Mouse (Mus musculus) thymus, adult 2 months (tissue): ENCODE data around the gene Fkbp14.

Experiments used
- CTCF ChIP-seq: fragments of 200-500 bp; IDR thresholded peaks from 2 replicates; pipeline ENCODE4 v1.5.1; 2012; ENCODE audit warnings: mild to moderate bottlenecking, control low read depth, low read length, moderate library complexity, borderline replicate concordance; ENCODE audit not compliant: control insufficient read depth, poor library complexity, insufficient read depth; ENCODE audit errors: extremely low read depth
- POLR2A ChIP-seq: fragments of 200-500 bp; IDR thresholded peaks from 2 replicates; pipeline ENCODE4 v1.6.1; 2012; ENCODE audit warnings: mild to moderate bottlenecking, low read length, control low read depth, moderate library complexity; ENCODE audit not compliant: control insufficient read depth, poor library complexity, insufficient read depth; ENCODE audit errors: extremely low read depth

DNA sequence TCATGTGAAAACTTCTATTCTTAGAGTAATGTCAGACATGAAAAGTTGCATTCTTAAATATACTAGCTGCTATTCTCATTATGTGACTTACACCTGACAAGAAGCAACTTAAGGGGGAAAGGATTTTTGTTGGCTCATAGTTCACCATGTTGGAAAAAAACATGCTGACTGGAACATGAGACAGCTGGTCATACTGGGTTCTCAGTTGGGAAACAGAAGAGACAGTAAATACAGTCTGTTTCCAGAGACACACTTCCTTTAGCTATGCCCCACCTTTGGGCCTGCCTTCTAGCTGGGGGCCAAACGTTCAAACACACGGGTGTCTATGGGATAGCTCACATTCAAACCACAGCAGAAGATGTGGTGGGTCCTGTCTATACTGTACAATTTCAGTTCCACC is 43.5 kb downstream of the Fkbp14 start:
- no peak for TF ChIP-seq CTCF
- no peak for TF ChIP-seq POLR2A
